13 mouse cellular contexts compared by ENCODE assay signal in genomic region chr5:131575733-131576265, GRCm38 (mm10).
DNase-seq lines count a peak whose midpoint lies in the region; ATAC-seq and TF ChIP-seq lines count a peak whose summit lies in the region.
"Had no signal": no experiment of that assay in that cellular context is flagged by ENCODE, and none has a peak within 500 bp of the region (broad histone marks: within the 10 kb centered on the region; RNA-seq: fewer than 3 reads in every experiment).

No protein-coding gene starts in this region.

- no peak for TF ChIP-seq EP300 in heart, postnatal 0 days (IDR thresholded peaks at IDR 0.05; ENCODE audit: low read depth)

- H3K27ac ChIP-seq in heart, postnatal 0 days (ENCODE audit: low read depth) = no peak overlapping the region
- H3K27ac ChIP-seq in midbrain, embryonic 13.5 days = peak overlapping the region; percentile 86
- H3K27ac ChIP-seq in midbrain, embryonic 16.5 days (ENCODE audit: low read length) = no peak overlapping the region
- no peak overlapping the region for H3K27ac ChIP-seq in forebrain, postnatal 0 days (ENCODE audit: low read depth, low read length)
- H3K27ac ChIP-seq: liver, embryonic 15.5 days had no signal

- no peak overlapping the region for H3K4me2 ChIP-seq in heart, postnatal 0 days (ENCODE audit: low read depth, low read length)
- no peak overlapping the region for H3K4me2 ChIP-seq in midbrain, embryonic 13.5 days (replicated peaks)
- H3K4me2 ChIP-seq in midbrain, embryonic 16.5 days (ENCODE audit: low read length) = no peak overlapping the region
- H3K4me2 ChIP-seq in forebrain, postnatal 0 days (ENCODE audit: low read depth) = no peak overlapping the region
- H3K4me2 ChIP-seq: liver, embryonic 15.5 days had no signal

- no peaks in the 10 kb centered on the region for H3K27me3 ChIP-seq in heart, postnatal 0 days (ENCODE audit: control insufficient read depth, insufficient read depth, low read length)
- peaks cover 32% of the 10 kb centered on the region for H3K27me3 ChIP-seq in midbrain, embryonic 13.5 days
- no peaks in the 10 kb centered on the region for H3K27me3 ChIP-seq in midbrain, embryonic 16.5 days (ENCODE audit: control insufficient read depth, insufficient read depth, low read depth, low read length)
- H3K27me3 ChIP-seq in forebrain, postnatal 0 days (ENCODE audit: insufficient read depth, low read length) = no peaks in the 10 kb centered on the region
- H3K27me3 ChIP-seq: liver, embryonic 15.5 days; Patski had no signal

- H3K4me1 ChIP-seq in heart, postnatal 0 days (ENCODE audit: control insufficient read depth, insufficient read depth) = no peaks in the 10 kb centered on the region
- peaks cover 46% of the 10 kb centered on the region for H3K4me1 ChIP-seq in midbrain, embryonic 13.5 days (replicated peaks)
- H3K4me1 ChIP-seq in midbrain, embryonic 16.5 days (ENCODE audit: control insufficient read depth, insufficient read depth, low read length) = peaks cover 23% of the 10 kb centered on the region
- peaks cover 6% of the 10 kb centered on the region for H3K4me1 ChIP-seq in forebrain, postnatal 0 days (ENCODE audit: insufficient read depth)
- H3K4me1 ChIP-seq: megakaryocyte, embryonic 14.5 days had no signal

- 73% methylated on average over 11 of the region's 11 CpGs for WGBS in heart, postnatal 0 days
- WGBS in midbrain, embryonic 13.5 days = 62% methylated on average over 11 of the region's 11 CpGs
- WGBS in midbrain, embryonic 16.5 days = 57% methylated on average over 11 of the region's 11 CpGs
- 50% methylated on average over 11 of the region's 11 CpGs for WGBS in forebrain, postnatal 0 days

- peak; percentile 38 for TF ChIP-seq CTCF in heart, postnatal 0 days (IDR thresholded peaks at IDR 0.05; ENCODE audit: low read depth)
- peak; percentile 71 for TF ChIP-seq CTCF in forebrain, postnatal 0 days (IDR thresholded peaks at IDR 0.05; ENCODE audit: low read depth)

- H3K4me3 ChIP-seq in heart, postnatal 0 days (ENCODE audit: low read depth, low read length) = no peak overlapping the region
- H3K4me3 ChIP-seq in midbrain, embryonic 13.5 days (replicated peaks) = no peak overlapping the region
- no peak overlapping the region for H3K4me3 ChIP-seq in midbrain, embryonic 16.5 days (ENCODE audit: low read depth, low read length)
- no peak overlapping the region for H3K4me3 ChIP-seq in forebrain, postnatal 0 days (ENCODE audit: low read depth, low read length)
- H3K4me3 ChIP-seq: liver, embryonic 15.5 days; megakaryocyte, embryonic 14.5 days had no signal

- no peak for ATAC-seq in heart, postnatal 0 days (ENCODE audit: insufficient read depth, low read depth)
- peak; percentile 74 for ATAC-seq in midbrain, embryonic 13.5 days
- no peak for ATAC-seq in midbrain, embryonic 16.5 days
- peak; percentile 27; the same call in 1 of the 2 replicates for ATAC-seq in forebrain, postnatal 0 days
- ATAC-seq in activated CD4-positive, CD25-positive, alpha-beta regulatory T cell, adult 4 months = no peak
- ATAC-seq: Patski had no signal

- no peak overlapping the region for H3K9ac ChIP-seq in heart, postnatal 0 days (replicated peaks; ENCODE audit: low read depth, low read length)
- H3K9ac ChIP-seq in midbrain, embryonic 13.5 days (replicated peaks) = no peak overlapping the region
- H3K9ac ChIP-seq in midbrain, embryonic 16.5 days (ENCODE audit: low read depth, low read length) = no peak overlapping the region
- no peak overlapping the region for H3K9ac ChIP-seq in forebrain, postnatal 0 days
- H3K9ac ChIP-seq: liver, embryonic 15.5 days had no signal

- DNase-seq in heart, postnatal 0 days (ENCODE audit: low spot score) = peak; percentile 15
- no peak for DNase-seq in heart, adult 9 months (ENCODE audit: low spot score in 2 of 2)
- DNase-seq in forebrain, postnatal 0 days = peak; percentile 69
- peak; percentile 60 for DNase-seq in retina, postnatal 1 day
- no peak for DNase-seq in adrenal gland, adult 8-10 months
- DNase-seq: adrenal gland, postnatal 25 days; cerebellum, adult 11 months had no signal

- no peaks in the 10 kb centered on the region for H3K9me3 ChIP-seq in heart, postnatal 0 days (replicated peaks; ENCODE audit: control insufficient read depth, low read length)
- H3K9me3 ChIP-seq in midbrain, embryonic 13.5 days = no peaks in the 10 kb centered on the region
- H3K9me3 ChIP-seq in midbrain, embryonic 16.5 days (replicated peaks; ENCODE audit: control insufficient read depth, low read length, poor library complexity, severe bottlenecking) = no peaks in the 10 kb centered on the region
- no peaks in the 10 kb centered on the region for H3K9me3 ChIP-seq in forebrain, postnatal 0 days (ENCODE audit: low read length)
- H3K9me3 ChIP-seq: liver, embryonic 15.5 days had no signal

- H3K36me3 ChIP-seq in heart, postnatal 0 days (replicated peaks; ENCODE audit: control insufficient read depth, insufficient read depth, low read length) = no peaks in the 10 kb centered on the region
- H3K36me3 ChIP-seq in midbrain, embryonic 13.5 days = no peaks in the 10 kb centered on the region
- no peaks in the 10 kb centered on the region for H3K36me3 ChIP-seq in midbrain, embryonic 16.5 days (ENCODE audit: control insufficient read depth, insufficient read depth, low read length)
- no peaks in the 10 kb centered on the region for H3K36me3 ChIP-seq in forebrain, postnatal 0 days (ENCODE audit: insufficient read depth)
- H3K36me3 ChIP-seq: liver, embryonic 15.5 days had no signal

Comparison
In these comparisons a context has a peak if more than half of its experiments do, and no peak if none do; other contexts are left out.
1. ATAC-seq: peak in midbrain, embryonic 13.5 days (single experiment) and forebrain, postnatal 0 days (single experiment); none in heart, postnatal 0 days (single experiment), midbrain, embryonic 16.5 days (single experiment) and activated CD4-positive, CD25-positive, alpha-beta regulatory T cell, adult 4 months (single experiment).
2. DNase-seq: peak in heart, postnatal 0 days (single experiment), forebrain, postnatal 0 days (single experiment) and retina, postnatal 1 day (single experiment); none in heart, adult 9 months (0 of 2) and adrenal gland, adult 8-10 months (single experiment).